In genomic region chr10:123263876-123264309, GRCm38 (mm10) we compare ENCODE assay signal across 8 mouse cellular contexts. TPM values are rescaled to one million over a fixed set of nuclear protein-coding genes. Genes with fewer than 3 reads are reported as not detected.
DNase-seq lines count a peak whose midpoint lies in the region; ATAC-seq lines count a peak whose summit lies in the region.

Gene Fam19a2 (plus strand): TSS chr10:123263996.

- peak; percentile 34 to 47 for DNase-seq in adrenal gland, postnatal 36 days
- peak; percentile 89 for DNase-seq in embryonic facial prominence, embryonic 14.5 days (ENCODE audit: low spot score)
- DNase-seq in kidney, postnatal 14 days: peak; percentile 48
- DNase-seq in thymus, postnatal 36 days: peak; percentile 7 to 9

- H3K9ac ChIP-seq in embryonic facial prominence, embryonic 14.5 days (ENCODE audit: low read depth, low read length): peak within 1 kb of the TSS; percentile 67
- peak within 1 kb of the TSS; percentile 46 for H3K9ac ChIP-seq in heart, embryonic 15.5 days
- H3K9ac ChIP-seq in liver, embryonic 16.5 days (ENCODE audit: low read depth, low read length): no peak within 1 kb of the TSS
- H3K9ac ChIP-seq in neural tube, embryonic 14.5 days (replicated peaks; ENCODE audit: low read depth, low read length): peak within 1 kb of the TSS; percentile 67

- peak within 1 kb of the TSS; percentile 98 for H3K4me2 ChIP-seq in embryonic facial prominence, embryonic 14.5 days (ENCODE audit: low read depth, low read length)
- peak within 1 kb of the TSS; percentile 99 for H3K4me2 ChIP-seq in heart, embryonic 15.5 days
- H3K4me2 ChIP-seq in liver, embryonic 16.5 days (ENCODE audit: low read depth, low read length): peak within 1 kb of the TSS; percentile 58
- H3K4me2 ChIP-seq in neural tube, embryonic 14.5 days (ENCODE audit: low read depth, low read length): peak within 1 kb of the TSS; percentile 83

- 1% methylated on average over 12 of the region's 12 CpGs for WGBS in embryonic facial prominence, embryonic 14.5 days
- WGBS in heart, embryonic 15.5 days: 1% methylated on average over 12 of the region's 12 CpGs
- 3% methylated on average over 12 of the region's 12 CpGs for WGBS in liver, embryonic 16.5 days (ENCODE audit: insufficient replicate concordance)
- 2% methylated on average over 12 of the region's 12 CpGs for WGBS in neural tube, embryonic 14.5 days

- peak within 1 kb of the TSS; percentile 65 for H3K4me3 ChIP-seq in embryonic facial prominence, embryonic 14.5 days (ENCODE audit: low read depth, low read length)
- peak within 1 kb of the TSS; percentile 59 for H3K4me3 ChIP-seq in heart, embryonic 15.5 days
- H3K4me3 ChIP-seq in liver, embryonic 16.5 days (ENCODE audit: low read depth, low read length): peak within 1 kb of the TSS; percentile 45
- H3K4me3 ChIP-seq in neural tube, embryonic 14.5 days (ENCODE audit: low read depth, low read length): peak within 1 kb of the TSS; percentile 60

- H3K4me1 ChIP-seq in embryonic facial prominence, embryonic 14.5 days (ENCODE audit: control insufficient read depth, insufficient read depth, low read length): no peaks in the 10 kb centered on the region
- H3K4me1 ChIP-seq in heart, embryonic 15.5 days (replicated peaks): peaks cover 19% of the 10 kb centered on the region
- no peaks in the 10 kb centered on the region for H3K4me1 ChIP-seq in liver, embryonic 16.5 days (ENCODE audit: control insufficient read depth, low read depth, low read length)
- peaks cover 5% of the 10 kb centered on the region; the same call in 1 of the 2 replicates for H3K4me1 ChIP-seq in neural tube, embryonic 14.5 days (ENCODE audit: control insufficient read depth, insufficient read depth, low read length)

- H3K9me3 ChIP-seq in embryonic facial prominence, embryonic 14.5 days (ENCODE audit: control insufficient read depth, low read length): no peaks in the 10 kb centered on the region
- no peaks in the 10 kb centered on the region for H3K9me3 ChIP-seq in heart, embryonic 15.5 days (replicated peaks)
- no peaks in the 10 kb centered on the region for H3K9me3 ChIP-seq in liver, embryonic 16.5 days (replicated peaks; ENCODE audit: control insufficient read depth, low read length)
- H3K9me3 ChIP-seq in neural tube, embryonic 14.5 days (ENCODE audit: control insufficient read depth, low read length): no peaks in the 10 kb centered on the region

- H3K27me3 ChIP-seq in embryonic facial prominence, embryonic 14.5 days (replicated peaks; ENCODE audit: control insufficient read depth, insufficient read depth, low read length): peaks cover 10% of the 10 kb centered on the region
- H3K27me3 ChIP-seq in heart, embryonic 15.5 days: peaks cover 31% of the 10 kb centered on the region
- peaks cover 30% of the 10 kb centered on the region for H3K27me3 ChIP-seq in liver, embryonic 16.5 days (ENCODE audit: control insufficient read depth, insufficient read depth, low read depth, low read length)
- no peaks in the 10 kb centered on the region; the same call in 1 of the 2 replicates for H3K27me3 ChIP-seq in neural tube, embryonic 14.5 days (ENCODE audit: control insufficient read depth, insufficient read depth, low read length)

- no peaks in the 10 kb centered on the region for H3K36me3 ChIP-seq in embryonic facial prominence, embryonic 14.5 days (ENCODE audit: control insufficient read depth, insufficient read depth, low read length)
- no peaks in the 10 kb centered on the region for H3K36me3 ChIP-seq in heart, embryonic 15.5 days
- H3K36me3 ChIP-seq in liver, embryonic 16.5 days (ENCODE audit: control insufficient read depth, insufficient read depth): no peaks in the 10 kb centered on the region
- H3K36me3 ChIP-seq in neural tube, embryonic 14.5 days (ENCODE audit: control insufficient read depth, insufficient read depth, low read length): no peaks in the 10 kb centered on the region

- H3K27ac ChIP-seq in embryonic facial prominence, embryonic 14.5 days (replicated peaks; ENCODE audit: low read depth, low read length): no peak within 1 kb of the TSS
- no peak within 1 kb of the TSS for H3K27ac ChIP-seq in heart, embryonic 15.5 days
- H3K27ac ChIP-seq in liver, embryonic 16.5 days (ENCODE audit: low read length): no peak within 1 kb of the TSS
- H3K27ac ChIP-seq in neural tube, embryonic 14.5 days (ENCODE audit: low read depth, low read length): peak within 1 kb of the TSS; percentile 66; the same call in 1 of the 2 replicates

- ATAC-seq in CD4-positive, CD25-positive, alpha-beta regulatory T cell, adult 4 months: peak; percentile 65
- peak; percentile 16; the same call in 1 of the 2 replicates for ATAC-seq in embryonic facial prominence, embryonic 14.5 days (ENCODE audit: low read depth)
- no peak; the same call in 1 of the 2 replicates for ATAC-seq in heart, embryonic 15.5 days (replicated peaks; ENCODE audit: insufficient number of reproducible peaks, insufficient read depth, low FRiP score, low read depth)
- no peak; the same call in 1 of the 2 replicates for ATAC-seq in liver, embryonic 16.5 days (ENCODE audit: low read depth)
- peak; percentile 60; the same call in 1 of the 2 replicates for ATAC-seq in neural tube, embryonic 14.5 days (ENCODE audit: low read depth)

RNA-seq across cellular contexts. Expression of gene Fam19a2, which starts in this region (rescaled TPM):
- not detected for polyA plus RNA-seq in CD4-positive, CD25-positive, alpha-beta regulatory T cell, adult 4 months (2017; shearing (Covaris generic))
- 1 to 10 TPM in 1 of 2 experiments, under 1 TPM in 1; 0.82 to 1.7 TPM for total RNA-seq in adrenal gland, postnatal 36 days (2021)
- 2.9 and 4.3 TPM in 2 replicates for polyA plus RNA-seq in embryonic facial prominence, embryonic 14.5 days (2014; fragmentation: Nextera tagmentation; extraction: Ambion mirVana)
- 0.55 and 0.96 TPM in 2 replicates for polyA plus RNA-seq in heart, embryonic 15.5 days (2015; fragmentation: Nextera tagmentation; extraction: Ambion mirVana)
- 0.24 and 0.30 TPM in 2 replicates for polyA plus RNA-seq in liver, embryonic 16.5 days (2015; fragmentation: Nextera tagmentation; extraction: Ambion mirVana)
- polyA plus RNA-seq in neural tube, embryonic 14.5 days (2014; fragmentation: Nextera tagmentation; extraction: Ambion mirVana): 42.8 and 43.9 TPM in 2 replicates

Comparison
In these comparisons a context has a peak if more than half of its experiments do, and no peak if none do; other contexts are left out.
1. Peak in ATAC-seq in CD4-positive, CD25-positive, alpha-beta regulatory T cell, adult 4 months; RNA of the gene not detected or under 1 TPM.
2. ATAC-seq: peak in embryonic facial prominence, embryonic 14.5 days (single experiment) and neural tube, embryonic 14.5 days (single experiment); none in heart, embryonic 15.5 days (single experiment) and liver, embryonic 16.5 days (single experiment).
3. DNase-seq: peak in every context shown above with its lines; median percentile 89 in embryonic facial prominence, embryonic 14.5 days; 48 in kidney, postnatal 14 days; 40 in adrenal gland, postnatal 36 days; 8 in thymus, postnatal 36 days.
4. Peak in every context shown above with its lines, with median percentiles within 50 percentile points of each other: H3K4me2 ChIP-seq and H3K4me3 ChIP-seq.